Mouse (Mus musculus) thymus, postnatal 36 days (tissue): ENCODE results near the gene Pla2g2f.

Experiments used
- DNase-seq, 2 experiments: peaks; one replicate each; pipeline ENCODE4 v3.0.0; 2022; ENCODE audit warnings: mixed read lengths in 2 of 2

Pla2g2f gene

GRCm38 (mm10) chr4:138755983-138756382 lies 1.4 kb downstream of the Pla2g2f start:
- DNase-seq: no peak

GRCm38 (mm10) chr4:138755439-138755838 lies 2.0 kb downstream of the Pla2g2f start:
- DNase-seq: no peak

- DNase-seq: no peak
These were observed 3.0 kb downstream of the Pla2g2f start for GRCm38 (mm10) chr4:138754432-138754831.

- DNase-seq: no peak
These were observed 3.8 kb downstream of the Pla2g2f start for GRCm38 (mm10) chr4:138753608-138754007.

- DNase-seq: no peak
These were observed 4.8 kb downstream of the Pla2g2f start for GRCm38 (mm10) chr4:138752603-138753002.

- DNase-seq: peak in 1 of 2 experiments; percentile 22
These were observed 8.9 kb downstream of the Pla2g2f start for GRCm38 (mm10) chr4:138748369-138749072.

- DNase-seq: peak; percentile 46 to 52
These were observed 9.6 kb downstream of the Pla2g2f start for GRCm38 (mm10) chr4:138747851-138748250.

- DNase-seq: no peak
These were observed 10.6 kb downstream of the Pla2g2f start for GRCm38 (mm10) chr4:138746866-138747265.

- no peak for DNase-seq
These were observed 11.5 kb downstream of the Pla2g2f start for GRCm38 (mm10) chr4:138745884-138746283.

- no peak for DNase-seq
These were observed 18.1 kb downstream of the Pla2g2f start for GRCm38 (mm10) chr4:138739136-138739851.

GRCm38 (mm10) chr4:138737031-138737430 lies 20.4 kb downstream of the Pla2g2f start, which contains the start of gene Ubxn10:
Ubxn10 (minus strand) TSS chr4:138737167.
- no peak for DNase-seq

- no peak for DNase-seq
These were observed 22.6 kb downstream of the Pla2g2f start for GRCm38 (mm10) chr4:138734863-138735262.

GRCm38 (mm10) chr4:138734105-138734504 lies 23.3 kb downstream of the Pla2g2f start:
- no peak for DNase-seq

GRCm38 (mm10) chr4:138729018-138729703 lies 28.3 kb downstream of the Pla2g2f start:
- DNase-seq: no peak

- DNase-seq: no peak
These were observed 31.7 kb downstream of the Pla2g2f start for GRCm38 (mm10) chr4:138725751-138726150.

- DNase-seq: peak; percentile 80 to 88
These were observed 32.3 kb downstream of the Pla2g2f start for GRCm38 (mm10) chr4:138725127-138725461.

GRCm38 (mm10) chr4:138724354-138725126 lies 32.9 kb downstream of the Pla2g2f start, which contains the start of gene Pla2g2c:
Pla2g2c (plus strand) TSS chr4:138724792.
- peak in 1 of 2 experiments; percentile 39 for DNase-seq

- DNase-seq: peak; percentile 61 to 79
These were observed 33.7 kb downstream of the Pla2g2f start for GRCm38 (mm10) chr4:138723493-138724281.

GRCm38 (mm10) chr4:138719264-138719596 lies 38.2 kb downstream of the Pla2g2f start:
- DNase-seq: no peak

GRCm38 (mm10) chr4:138718586-138719263 lies 38.7 kb downstream of the Pla2g2f start:
- no peak for DNase-seq

GRCm38 (mm10) chr4:138716697-138717096 lies 40.7 kb downstream of the Pla2g2f start:
- no peak for DNase-seq
